Mouse (Mus musculus) liver, adult (tissue): ENCODE measurements around the gene Btbd6.

ENCODE experiments used
- GATA4 ChIP-seq: IDR thresholded peaks from 2 replicates; pipeline ENCODE4 v1.6.1; 2014; ENCODE audit warnings: mild to moderate bottlenecking, low read length; ENCODE audit not compliant: insufficient replicate concordance

The Btbd6 gene

GRCm38 (mm10) chr12:112976371-112977073 is at the start of gene Btbd6:
Gene Btbd6, plus strand, starts transcription at chr12:112976482.
- TF ChIP-seq GATA4, result no peak

- no peak for TF ChIP-seq GATA4
Measured at GRCm38 (mm10) chr12:112927265-112927664, 49.0 kb upstream of the Btbd6 start.

DNA sequence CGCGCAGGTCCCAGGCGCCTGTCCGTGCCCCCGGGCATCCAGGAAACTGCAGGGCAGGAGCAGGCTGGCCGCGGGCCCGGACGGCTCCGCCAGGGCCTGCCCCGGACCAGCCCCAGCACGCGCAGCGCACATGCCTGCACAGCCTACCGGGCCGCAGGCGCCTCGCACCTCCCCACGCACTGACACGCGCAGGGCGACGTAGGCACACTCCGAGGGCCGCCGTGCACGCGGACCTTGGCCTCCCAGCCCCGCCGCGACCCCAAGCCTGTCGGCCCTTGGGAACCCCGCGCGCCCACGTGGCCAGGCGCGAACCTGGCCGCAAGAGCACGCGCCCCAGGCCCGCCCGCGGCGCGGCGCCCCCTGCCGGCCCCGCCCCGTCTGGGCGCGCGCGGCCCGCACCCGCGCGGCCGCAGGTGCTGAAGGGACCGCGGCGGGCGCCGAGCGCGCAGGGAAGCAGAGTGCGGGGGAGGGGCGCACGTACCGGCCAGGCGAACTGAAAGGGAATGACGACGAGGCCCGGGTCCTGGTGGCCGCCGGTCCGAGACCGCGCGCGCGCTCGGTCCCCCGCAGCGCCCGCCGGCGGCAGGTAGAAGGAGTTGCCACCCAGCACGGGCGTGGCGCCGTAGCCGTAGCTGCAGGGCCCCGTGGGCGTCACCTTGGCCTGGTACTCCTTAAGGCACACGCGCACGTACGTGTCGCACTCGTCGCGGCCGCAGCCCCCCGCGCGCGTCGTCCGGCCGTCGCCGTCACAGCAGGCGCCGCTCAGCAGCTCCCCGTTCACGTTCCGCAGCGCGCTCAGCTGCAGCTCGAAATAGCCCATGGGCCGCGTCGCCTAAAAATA is 47.7 kb upstream of the Btbd6 start:
- TF ChIP-seq GATA4, result no peak

DNA sequence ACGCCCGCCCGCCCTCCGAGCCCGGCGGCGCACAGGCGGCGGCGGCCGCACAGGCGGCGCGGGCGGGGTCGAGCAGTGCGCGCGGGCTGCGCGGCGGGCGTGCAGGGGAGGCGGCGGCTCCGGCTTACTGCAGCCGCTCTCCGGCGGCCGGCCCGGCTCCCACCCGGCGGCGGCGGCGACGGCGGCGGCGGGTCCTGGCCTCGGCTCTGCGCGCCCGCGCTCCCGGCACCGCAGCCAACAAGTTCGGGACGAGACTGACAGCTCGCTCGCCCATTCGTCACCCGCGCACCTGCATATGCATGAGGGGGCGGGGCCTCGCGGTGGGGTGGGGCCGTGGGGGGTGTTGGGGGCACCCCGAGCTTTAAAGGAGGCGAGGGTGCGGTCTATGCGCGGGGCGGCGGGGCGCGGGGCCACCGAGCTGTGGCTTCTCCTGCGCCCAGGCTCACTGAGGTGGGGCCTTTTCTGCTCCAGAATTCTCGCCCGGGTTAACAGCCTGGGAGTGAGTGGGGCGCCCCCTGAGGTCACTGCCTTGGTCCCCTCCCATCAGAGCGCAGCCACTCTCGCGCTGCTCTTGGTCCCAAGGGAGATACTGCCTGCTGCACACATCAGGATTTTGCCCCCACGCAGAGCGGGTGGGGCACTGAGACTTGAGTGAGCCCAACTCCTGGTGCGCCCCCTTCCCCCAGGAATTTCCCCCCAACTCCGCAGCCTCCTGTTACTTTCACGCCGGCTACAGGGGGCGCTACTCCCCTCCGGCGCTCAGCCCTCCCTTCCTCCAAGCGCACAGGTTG is 46.5 kb upstream of the Btbd6 start, which contains the start of gene Jag2:
Gene Jag2, minus strand, starts transcription at position 215 of the 791 bp plus-strand sequence.
- TF ChIP-seq GATA4, result no peak

- TF ChIP-seq GATA4, result no peak
Measured at GRCm38 (mm10) chr12:112932647-112933046, 43.6 kb upstream of the Btbd6 start.

GRCm38 (mm10) chr12:112937906-112938305 is 38.4 kb upstream of the Btbd6 start:
- no peak for TF ChIP-seq GATA4

GRCm38 (mm10) chr12:112938366-112938765 is 37.9 kb upstream of the Btbd6 start:
- no peak for TF ChIP-seq GATA4

DNA sequence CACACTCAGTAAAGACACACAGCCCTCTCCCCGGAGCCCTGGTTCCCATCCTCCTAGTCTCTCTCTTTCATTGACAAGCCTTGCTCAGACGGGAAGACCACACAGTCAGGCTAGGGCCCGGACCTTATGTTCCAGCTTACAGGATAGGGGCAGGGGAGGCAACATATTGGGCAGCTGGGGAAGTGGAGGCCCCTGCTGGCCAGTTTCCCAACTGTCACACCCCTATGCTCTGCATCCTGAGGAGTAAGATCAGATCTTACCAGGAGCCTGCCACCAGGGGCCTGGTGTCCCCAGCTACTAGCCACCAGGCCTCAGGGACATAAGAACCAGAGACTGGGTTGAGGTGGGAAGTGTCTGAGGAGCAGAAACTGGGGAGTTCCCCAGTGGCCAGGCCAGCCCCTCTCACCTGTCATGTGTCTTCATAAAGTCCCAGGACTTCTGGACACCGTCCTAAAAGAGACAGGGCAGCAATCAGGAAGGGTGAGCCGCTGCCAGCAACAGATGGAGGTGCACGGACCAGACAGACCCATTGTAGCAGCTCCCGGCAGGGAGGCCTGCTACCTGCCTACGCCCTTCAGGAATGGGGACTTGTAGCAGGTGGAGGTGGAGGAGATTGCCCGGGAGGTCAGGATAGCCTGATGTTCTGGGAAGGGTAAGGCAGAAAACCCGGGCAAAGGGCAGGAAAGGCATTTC is 37.3 kb upstream of the Btbd6 start:
- TF ChIP-seq GATA4, result no peak

- no peak for TF ChIP-seq GATA4
Measured at GRCm38 (mm10) chr12:112940238-112940637, 36.0 kb upstream of the Btbd6 start.

- TF ChIP-seq GATA4, result no peak
Measured at GRCm38 (mm10) chr12:112940710-112941109, 35.6 kb upstream of the Btbd6 start.

GRCm38 (mm10) chr12:112941156-112941775 is 35.0 kb upstream of the Btbd6 start:
- no peak for TF ChIP-seq GATA4

- TF ChIP-seq GATA4, result no peak
Measured at GRCm38 (mm10) chr12:112941776-112942713, 34.2 kb upstream of the Btbd6 start, which contains the start of gene Nudt14. Gene Nudt14, minus strand, starts transcription at chr12:112942124.

DNA sequence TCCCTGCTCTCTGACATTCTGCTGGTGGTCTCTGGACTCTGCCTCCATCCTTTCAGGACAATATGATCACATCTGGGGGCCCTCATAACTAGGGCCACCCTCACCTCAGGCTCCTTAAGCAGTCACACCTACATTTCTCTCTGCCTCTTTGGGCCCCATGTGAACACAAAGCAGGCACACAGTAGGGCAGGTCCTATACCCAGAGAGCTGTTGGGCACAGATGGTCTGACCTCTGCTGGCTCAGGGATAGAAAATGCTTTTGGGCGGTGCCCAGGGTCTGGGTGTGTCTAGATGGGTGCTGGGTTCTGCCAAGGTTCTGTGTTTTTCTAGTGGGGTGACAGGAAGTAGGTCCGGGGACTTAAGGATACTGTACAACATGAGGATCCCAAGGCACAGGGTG is 32.6 kb upstream of the Btbd6 start:
- TF ChIP-seq GATA4, result no peak
